Mouse (Mus musculus) embryonic facial prominence, embryonic 13.5 days (tissue): ENCODE results near the gene Gm17087. TPM values are rescaled to one million over a fixed set of nuclear protein-coding genes. Genes with fewer than 3 reads are reported as not detected.

ENCODE experiments used
- ATAC-seq: fragments of 200-750 bp; cut with Nextera tagmentation; 2 replicates; pipeline ENCODE4 v1.8.0; 2017; ENCODE audit warnings: low read depth; ENCODE audit not compliant: insufficient number of reproducible peaks, insufficient read depth, low FRiP score, low TSS enrichment
- H3K27ac ChIP-seq: fragments of 300-500 bp; sonication (generic); 2 replicates; pipeline ENCODE4 v1.5.1; 2015; ENCODE audit warnings: moderate library complexity, mild to moderate bottlenecking, inconsistent platforms
- H3K27me3 ChIP-seq: fragments of 300-500 bp; sonication (generic); 2 replicates; pipeline ENCODE4 v1.6.1; 2015; ENCODE audit warnings: mild to moderate bottlenecking, inconsistent platforms
- H3K36me3 ChIP-seq: fragments of 300-500 bp; sonication (generic); 2 replicates; pipeline ENCODE4 v1.6.1; 2015; ENCODE audit warnings: mild to moderate bottlenecking, inconsistent platforms
- H3K4me1 ChIP-seq: fragments of 300-500 bp; sonication (generic); 2 replicates; pipeline ENCODE4 v1.6.1; 2015; ENCODE audit warnings: inconsistent platforms
- H3K4me2 ChIP-seq: fragments of 300-500 bp; sonication (generic); 2 replicates; pipeline ENCODE4 v1.6.1; 2015; ENCODE audit warnings: moderate library complexity, mild to moderate bottlenecking, inconsistent platforms
- H3K4me3 ChIP-seq: fragments of 300-500 bp; sonication (generic); 2 replicates; pipeline ENCODE4 v1.5.1; 2015; ENCODE audit warnings: mild to moderate bottlenecking, inconsistent platforms
- H3K9ac ChIP-seq: fragments of 300-500 bp; sonication (generic); 2 replicates; pipeline ENCODE4 v1.6.1; 2015; ENCODE audit warnings: mild to moderate bottlenecking, inconsistent platforms
- H3K9me3 ChIP-seq: fragments of 300-500 bp; sonication (generic); 2 replicates; pipeline ENCODE4 v1.6.1; 2016; ENCODE audit warnings: inconsistent platforms
- WGBS: fragments of 180-500 bp; shearing (Covaris S2); methylation state at CpG from one replicate; pipeline ENCODE4 v1.1.7; 2015; ENCODE audit warnings: mixed read lengths; 5-methylcytosine and 5-hydroxymethylcytosine counted together
- polyA plus RNA-seq: library from polyadenylated mRNA; unstranded; fragments of >200 nt; fragmentation: Nextera tagmentation; extraction: Ambion mirVana; gene quantifications from 2 replicates; pipeline ENCODE4 v1.2.1, GENCODE M21; 2015

Gm17087 gene
- polyA plus RNA-seq, 1 experiment from 2014 or later: not detected

- 28% methylated on average over 14 of the region's 14 CpGs for WGBS
- H3K27me3 ChIP-seq: no peaks in the 10 kb centered on the region
- H3K9ac ChIP-seq: no peak overlapping the region
- H3K4me3 ChIP-seq: no peak overlapping the region
- H3K4me1 ChIP-seq: peaks cover 11% of the 10 kb centered on the region
- no peaks in the 10 kb centered on the region for H3K36me3 ChIP-seq
- no peak overlapping the region for H3K27ac ChIP-seq
- no peaks in the 10 kb centered on the region for H3K9me3 ChIP-seq
- ATAC-seq: no peak
- no peak overlapping the region for H3K4me2 ChIP-seq
Measured at GRCm38 (mm10) chr17:8541974-8542538, 24.7 kb downstream of the Gm17087 start.

- WGBS: 64% methylated on average over 3 of the region's 3 CpGs
- peaks cover 11% of the 10 kb centered on the region for H3K4me1 ChIP-seq
- H3K27ac ChIP-seq: no peak overlapping the region
- no peak overlapping the region for H3K4me3 ChIP-seq
- no peaks in the 10 kb centered on the region for H3K9me3 ChIP-seq
- no peak for ATAC-seq
- no peak overlapping the region for H3K4me2 ChIP-seq
- no peak overlapping the region for H3K9ac ChIP-seq
- H3K27me3 ChIP-seq: no peaks in the 10 kb centered on the region
- H3K36me3 ChIP-seq: no peaks in the 10 kb centered on the region
Measured at GRCm38 (mm10) chr17:8538102-8538501, 28.6 kb downstream of the Gm17087 start.

GRCm38 (mm10) chr17:8536522-8536921 lies 30.2 kb downstream of the Gm17087 start:
- Histone ChIP-seq H3K9ac (no peak overlapping the region), H3K9me3 (no peaks in the 10 kb centered on the region), H3K27me3 (no peaks in the 10 kb centered on the region), H3K4me2 (no peak overlapping the region), H3K4me3 (no peak overlapping the region), H3K27ac (no peak overlapping the region), H3K4me1 (peaks cover under 1% of the 10 kb centered on the region; the same call in 1 of the 2 replicates), H3K36me3 (no peaks in the 10 kb centered on the region)
- 79% methylated on average over 6 of the region's 6 CpGs for WGBS
- ATAC-seq: no peak

GRCm38 (mm10) chr17:8533828-8534227 lies 32.9 kb downstream of the Gm17087 start:
- H3K27ac ChIP-seq: no peak overlapping the region
- no peak for ATAC-seq
- H3K9ac ChIP-seq: no peak overlapping the region
- no peaks in the 10 kb centered on the region for H3K9me3 ChIP-seq
- 44% methylated on average over 3 of the region's 3 CpGs for WGBS
- H3K36me3 ChIP-seq: no peaks in the 10 kb centered on the region
- no peaks in the 10 kb centered on the region for H3K27me3 ChIP-seq
- no peaks in the 10 kb centered on the region for H3K4me1 ChIP-seq
- no peak overlapping the region for H3K4me2 ChIP-seq
- no peak overlapping the region for H3K4me3 ChIP-seq

- Histone ChIP-seq H3K4me2 (no peak overlapping the region), H3K36me3 (no peaks in the 10 kb centered on the region), H3K9me3 (no peaks in the 10 kb centered on the region), H3K4me3 (no peak overlapping the region), H3K4me1 (no peaks in the 10 kb centered on the region), H3K27me3 (peaks cover 9% of the 10 kb centered on the region; the same call in 1 of the 2 replicates), H3K9ac (no peak overlapping the region), H3K27ac (no peak overlapping the region)
- no peak for ATAC-seq
- WGBS: 72% methylated on average over 4 of the region's 4 CpGs
Measured at GRCm38 (mm10) chr17:8532609-8533008, 34.1 kb downstream of the Gm17087 start.

- peaks cover 21% of the 10 kb centered on the region for H3K4me1 ChIP-seq
- ATAC-seq: no peak
- no peak overlapping the region for H3K4me2 ChIP-seq
- H3K9me3 ChIP-seq: no peaks in the 10 kb centered on the region
- H3K27me3 ChIP-seq: peaks cover 48% of the 10 kb centered on the region
- H3K36me3 ChIP-seq: no peaks in the 10 kb centered on the region
- 82% methylated on average over 3 of the region's 3 CpGs for WGBS
- H3K4me3 ChIP-seq: no peak overlapping the region
- H3K9ac ChIP-seq: no peak overlapping the region
- no peak overlapping the region for H3K27ac ChIP-seq
Measured at GRCm38 (mm10) chr17:8528641-8529040, 38.1 kb downstream of the Gm17087 start.

- no peak for ATAC-seq
- Histone ChIP-seq H3K4me1 (peaks cover 22% of the 10 kb centered on the region), H3K4me2 (peak overlapping the region; percentile 98), H3K27me3 (peaks cover 61% of the 10 kb centered on the region), H3K9ac (no peak overlapping the region; the same call in 1 of the 2 replicates), H3K4me3 (peak overlapping the region; percentile 55), H3K9me3 (no peaks in the 10 kb centered on the region), H3K36me3 (no peaks in the 10 kb centered on the region), H3K27ac (no peak overlapping the region)
- 9% methylated on average over 8 of the region's 9 CpGs for WGBS
Measured at GRCm38 (mm10) chr17:8526815-8527261, 39.9 kb downstream of the Gm17087 start.

GRCm38 (mm10) chr17:8525971-8526740 lies 40.6 kb downstream of the Gm17087 start:
- ATAC-seq: no peak
- peaks cover 22% of the 10 kb centered on the region for H3K4me1 ChIP-seq
- no peak overlapping the region for H3K27ac ChIP-seq
- no peaks in the 10 kb centered on the region for H3K36me3 ChIP-seq
- 2% methylated on average over 21 of the region's 21 CpGs for WGBS
- H3K27me3 ChIP-seq: peaks cover 61% of the 10 kb centered on the region
- peak overlapping the region; percentile 98 for H3K4me2 ChIP-seq
- H3K9ac ChIP-seq: peak overlapping the region; percentile 52; the same call in 1 of the 2 replicates
- peak overlapping the region; percentile 55 for H3K4me3 ChIP-seq
- no peaks in the 10 kb centered on the region for H3K9me3 ChIP-seq

GRCm38 (mm10) chr17:8525225-8525721 lies 41.5 kb downstream of the Gm17087 start, which contains the start of gene Pde10a:
TSS of gene Pde10a (plus strand) at chr17:8525372.
- WGBS: 3% methylated on average over 22 of the region's 22 CpGs
- H3K36me3 ChIP-seq: no peaks in the 10 kb centered on the region
- H3K4me2 ChIP-seq: peak within 1 kb of the TSS; percentile 98
- H3K4me3 ChIP-seq: peak within 1 kb of the TSS; percentile 55
- ATAC-seq: no peak
- H3K4me1 ChIP-seq: peaks cover 22% of the 10 kb centered on the region
- H3K27ac ChIP-seq: no peak within 1 kb of the TSS
- peaks cover 61% of the 10 kb centered on the region for H3K27me3 ChIP-seq
- H3K9me3 ChIP-seq: no peaks in the 10 kb centered on the region
- peak within 1 kb of the TSS; percentile 67 for H3K9ac ChIP-seq

GRCm38 (mm10) chr17:8524387-8525165 lies 42.2 kb downstream of the Gm17087 start:
- Histone ChIP-seq H3K27me3 (peaks cover 61% of the 10 kb centered on the region), H3K36me3 (no peaks in the 10 kb centered on the region), H3K27ac (no peak overlapping the region), H3K4me2 (peak overlapping the region; percentile 98), H3K4me1 (peaks cover 22% of the 10 kb centered on the region), H3K9me3 (no peaks in the 10 kb centered on the region), H3K9ac (peak overlapping the region; percentile 67), H3K4me3 (peak overlapping the region; percentile 55)
- 1% methylated on average over 42 of the region's 45 CpGs for WGBS
- ATAC-seq: peak; percentile 66

GRCm38 (mm10) chr17:8523986-8524385 lies 42.8 kb downstream of the Gm17087 start:
- H3K4me1 ChIP-seq: peaks cover 22% of the 10 kb centered on the region
- H3K27me3 ChIP-seq: peaks cover 61% of the 10 kb centered on the region
- H3K9ac ChIP-seq: peak overlapping the region; percentile 67
- peak overlapping the region; percentile 55 for H3K4me3 ChIP-seq
- no peaks in the 10 kb centered on the region for H3K36me3 ChIP-seq
- peak overlapping the region; percentile 98 for H3K4me2 ChIP-seq
- WGBS: 26% methylated on average over 3 of the region's 3 CpGs
- ATAC-seq: no peak
- H3K9me3 ChIP-seq: no peaks in the 10 kb centered on the region
- H3K27ac ChIP-seq: no peak overlapping the region
